Mouse (Mus musculus) olfactory bulb, adult 2 months (tissue): ENCODE measurements around the gene Rnf31. TPM values are rescaled to one million over a fixed set of nuclear protein-coding genes. Genes with fewer than 3 reads are reported as not detected.

Experiments
- H3K27ac ChIP-seq: fragments of 200-500 bp; 2 replicates; pipeline ENCODE4 v1.5.1; 2012; ENCODE audit warnings: low read depth, low read length; ENCODE audit not compliant: insufficient read depth
- H3K4me1 ChIP-seq: fragments of 200-500 bp; 2 replicates; pipeline ENCODE4 v1.6.1; 2012; ENCODE audit warnings: low read length; ENCODE audit not compliant: control insufficient read depth, insufficient read depth
- H3K4me3 ChIP-seq: fragments of 200-500 bp; 2 replicates; pipeline ENCODE4 v1.5.1; 2012; ENCODE audit warnings: mild to moderate bottlenecking, low read depth, low read length, moderate library complexity; ENCODE audit not compliant: insufficient read depth
- CTCF ChIP-seq: fragments of 200-500 bp; IDR thresholded peaks from 2 replicates; pipeline ENCODE4 v1.5.1; 2012; ENCODE audit warnings: low read depth, mild to moderate bottlenecking, low read length, moderate library complexity; ENCODE audit not compliant: insufficient read depth
- POLR2A ChIP-seq: fragments of 200-500 bp; IDR thresholded peaks from 2 replicates; pipeline ENCODE4 v1.6.1; 2012; ENCODE audit warnings: mild to moderate bottlenecking, low read depth, low read length, moderate library complexity; ENCODE audit not compliant: insufficient read depth
- WGBS: fragments of 180-500 bp; shearing (Covaris S2); methylation state at CpG from one replicate; pipeline ENCODE4 v1.1.7; 2018; 5-methylcytosine and 5-hydroxymethylcytosine counted together
- polyA plus RNA-seq: library from polyadenylated mRNA; stranded (reverse); fragments of >200 nt; gene quantifications from 2 replicates; pipeline ENCODE4 v1.2.4, GENCODE M21; 2012; ENCODE audit warnings: low replicate concordance; ENCODE audit not compliant: missing spikeins, insufficient read depth, insufficient read length

The Rnf31 gene
- polyA plus RNA-seq, 1 experiment, result not detected

- Histone ChIP-seq H3K4me3 (no peak overlapping the region), H3K27ac (no peak overlapping the region)
- 78% methylated on average over 2 of the region's 2 CpGs for WGBS
Measured at GRCm38 (mm10) chr14:55615876-55616275, 24.4 kb downstream of the Rnf31 start.

GRCm38 (mm10) chr14:55616844-55617243 is 25.3 kb downstream of the Rnf31 start:
- WGBS, result 93% methylated on average over 2 of the region's 2 CpGs
- Histone ChIP-seq H3K4me1 (no peaks in the 10 kb centered on the region), H3K27ac (no peak overlapping the region), H3K4me3 (no peak overlapping the region)
- no peak for TF ChIP-seq POLR2A
- no peak for TF ChIP-seq CTCF

More at GRCm38 (mm10) chr14:55615876-55616275, 24.4 kb downstream of the Rnf31 start:
- no peaks in the 10 kb centered on the region for H3K4me1 ChIP-seq
- TF ChIP-seq CTCF, result no peak
- no peak for TF ChIP-seq POLR2A

DNA sequence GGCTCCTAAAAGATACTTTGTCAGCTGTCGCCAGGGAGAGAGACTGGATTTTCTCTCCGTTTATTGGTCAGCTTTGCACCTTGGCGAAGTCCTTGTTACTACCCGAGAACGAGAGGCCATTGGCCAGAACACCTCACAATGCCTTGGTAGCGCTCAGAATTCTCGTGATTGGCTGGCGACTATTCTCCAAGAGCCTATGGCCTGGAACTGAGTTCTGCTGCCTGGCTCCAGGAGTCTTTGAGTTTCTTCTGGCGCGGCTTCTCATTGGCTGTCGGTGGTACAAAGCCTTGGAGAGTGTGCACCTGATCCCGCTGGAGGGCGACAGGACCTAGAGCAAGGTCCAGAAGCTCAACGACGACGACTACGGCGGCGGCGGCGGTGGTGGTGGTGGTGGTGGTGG is 26.3 kb downstream of the Rnf31 start, which contains the start of gene Rec8:
TSS of gene Rec8 (plus strand) at position 216 of the 400 bp plus-strand sequence.
- 32% methylated on average over 21 of the region's 21 CpGs for WGBS
- no peak within 1 kb of the TSS for H3K27ac ChIP-seq
- peak within 1 kb of the TSS; percentile 12 for H3K4me3 ChIP-seq
- H3K4me1 ChIP-seq, result no peaks in the 10 kb centered on the region
- TF ChIP-seq CTCF (no peak), POLR2A (no peak)

DNA sequence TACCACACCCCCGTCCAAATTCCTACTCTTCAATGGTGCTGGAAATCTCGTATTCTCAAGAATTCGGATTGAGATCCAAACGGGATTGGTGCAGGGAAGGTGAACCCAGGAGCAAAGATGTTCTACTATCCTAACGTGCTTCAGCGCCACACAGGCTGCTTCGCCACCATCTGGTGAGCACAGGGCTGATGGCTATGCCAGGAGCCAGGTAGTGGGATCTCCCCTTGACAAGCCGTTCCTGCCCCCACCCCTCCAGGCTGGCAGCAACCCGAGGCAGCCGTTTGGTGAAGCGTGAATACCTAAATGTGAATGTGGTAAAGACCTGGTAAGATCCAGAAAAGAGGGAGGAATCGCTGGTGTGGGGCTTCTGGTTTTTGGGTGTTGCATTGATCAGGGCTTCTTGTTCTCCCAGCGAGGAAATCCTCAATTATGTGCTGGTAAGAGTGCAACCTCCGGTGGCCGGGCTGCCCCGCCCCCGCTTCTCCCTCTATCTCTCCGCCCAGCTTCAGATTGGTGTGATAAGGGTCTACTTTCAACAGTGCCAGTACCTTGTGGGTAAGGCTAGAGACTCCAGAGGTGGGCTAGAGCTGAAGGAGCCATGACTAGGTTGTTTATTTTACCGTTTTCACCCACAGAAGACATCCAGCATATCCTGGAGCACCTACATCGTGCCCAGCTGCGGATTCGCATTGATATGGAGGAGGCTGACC is 27.1 kb downstream of the Rnf31 start:
- 55% methylated on average over 22 of the region's 22 CpGs for WGBS
- H3K4me3 ChIP-seq, result peak overlapping the region; percentile 12
- no peaks in the 10 kb centered on the region for H3K4me1 ChIP-seq
- TF ChIP-seq POLR2A (no peak), CTCF (no peak)
- H3K27ac ChIP-seq, result no peak overlapping the region

- Histone ChIP-seq H3K27ac (no peak overlapping the region), H3K4me3 (no peak overlapping the region), H3K4me1 (no peaks in the 10 kb centered on the region)
- 91% methylated on average over 27 of the region's 27 CpGs for WGBS
- TF ChIP-seq POLR2A, result no peak
- TF ChIP-seq CTCF, result no peak
Measured at GRCm38 (mm10) chr14:55628077-55628827, 36.7 kb downstream of the Rnf31 start.

GRCm38 (mm10) chr14:55629312-55629711 is 37.8 kb downstream of the Rnf31 start:
- peaks cover 4% of the 10 kb centered on the region; the same call in 1 of the 2 replicates for H3K4me1 ChIP-seq
- no peak overlapping the region for H3K27ac ChIP-seq
- 46% methylated on average over 5 of the region's 5 CpGs for WGBS
- no peak overlapping the region for H3K4me3 ChIP-seq
- TF ChIP-seq CTCF (no peak), POLR2A (no peak)

DNA sequence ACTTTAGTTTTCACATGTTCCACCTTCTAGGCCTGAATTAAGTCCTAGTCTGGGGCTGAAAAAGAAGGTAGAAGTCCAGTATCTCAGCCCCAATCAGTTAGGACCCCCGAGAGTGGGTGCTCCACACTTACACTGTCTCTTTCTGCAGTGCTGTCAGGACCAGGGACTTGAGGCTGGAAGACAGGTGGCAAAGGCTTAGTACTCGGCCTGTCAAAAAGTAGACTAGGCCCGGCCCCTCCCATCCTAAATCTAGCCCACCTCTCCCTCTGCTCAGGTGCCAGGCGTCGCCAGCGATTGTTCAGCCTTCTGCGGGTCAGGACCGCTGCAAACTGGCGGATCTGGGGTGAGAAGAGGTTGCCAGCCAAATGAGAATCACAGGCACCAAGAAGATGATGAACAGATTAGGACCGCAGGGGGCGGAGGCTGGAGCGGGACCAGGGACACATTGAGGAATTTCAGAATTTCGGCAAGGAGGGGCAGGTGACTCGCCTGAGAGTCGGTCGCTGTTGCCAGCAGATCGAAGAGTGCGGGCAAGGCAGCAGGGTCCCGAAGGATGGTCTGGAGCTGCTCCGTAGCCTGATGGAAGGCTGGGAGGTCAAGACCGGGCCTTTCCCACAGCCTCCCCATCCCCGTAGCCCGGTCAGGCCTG is 43.5 kb downstream of the Rnf31 start:
- Histone ChIP-seq H3K27ac (no peak overlapping the region), H3K4me3 (peak overlapping the region; percentile 67), H3K4me1 (peaks cover 14% of the 10 kb centered on the region; the same call in 1 of the 2 replicates)
- TF ChIP-seq POLR2A, result no peak
- TF ChIP-seq CTCF, result no peak
- 3% methylated on average over 23 of the region's 23 CpGs for WGBS

DNA sequence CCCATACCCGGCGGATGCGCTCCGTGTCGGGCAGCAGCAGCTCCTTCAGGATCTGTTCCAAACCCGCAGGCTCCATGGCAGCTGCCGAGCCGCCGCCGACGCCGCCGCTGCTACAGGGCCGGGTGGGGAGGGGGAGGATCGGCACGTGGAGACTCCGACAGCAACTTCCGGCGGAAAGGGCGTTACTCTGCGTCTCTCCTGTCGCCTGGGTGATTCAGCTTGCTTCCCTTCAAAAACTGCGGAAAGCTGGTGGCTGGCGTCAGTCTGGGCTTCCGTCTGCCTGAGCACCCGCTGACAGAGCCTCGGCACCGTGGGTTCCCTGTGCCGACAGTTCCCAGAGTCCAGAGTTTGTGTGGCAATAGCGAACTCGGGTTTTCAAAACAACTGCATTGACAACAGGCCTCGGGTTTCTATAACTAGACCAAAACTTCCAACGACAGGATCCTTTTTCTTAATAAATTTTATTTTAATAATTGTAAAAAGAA is 44.1 kb downstream of the Rnf31 start, which contains the start of gene Ipo4:
TSS of gene Ipo4 (minus strand) at position 435 of the 485 bp plus-strand sequence.
- H3K4me3 ChIP-seq, result peak within 1 kb of the TSS; percentile 67

GRCm38 (mm10) chr14:55637795-55638194 is 46.3 kb downstream of the Rnf31 start, which contains the start of gene Gm49378:
TSS of gene Gm49378 (minus strand) at chr14:55637895.
- 94% methylated on average over 9 of the region's 9 CpGs for WGBS
- TF ChIP-seq CTCF (no peak), POLR2A (no peak)
- Histone ChIP-seq H3K4me1 (peaks cover 19% of the 10 kb centered on the region), H3K4me3 (no peak within 1 kb of the TSS), H3K27ac (no peak within 1 kb of the TSS)

More for the DNA sequence above, 44.1 kb downstream of the Rnf31 start, which contains the start of gene Ipo4:
- under 1% methylated on average over 33 of the region's 33 CpGs for WGBS
- no peak within 1 kb of the TSS; the same call in 1 of the 2 replicates for H3K27ac ChIP-seq
- peaks cover 14% of the 10 kb centered on the region; the same call in 1 of the 2 replicates for H3K4me1 ChIP-seq
- no peak for TF ChIP-seq CTCF
- peak; percentile 59; the same call in 1 of the 2 replicates for TF ChIP-seq POLR2A
